Mouse (Mus musculus): ENCODE data around the gene B3galnt1.
"Not testable (repeated sequence)": the region's sequence is repeated elsewhere in the genome, so short reads cannot be mapped to it uniquely, and the experiment has no call there.

The B3galnt1 gene

GRCm38 (mm10) chr3:69598261-69599165 lies at the start of gene B3galnt1:
TSS of gene B3galnt1 (minus strand) at chr3:69598960.
- peak; percentile 67 for DNase-seq

DNA sequence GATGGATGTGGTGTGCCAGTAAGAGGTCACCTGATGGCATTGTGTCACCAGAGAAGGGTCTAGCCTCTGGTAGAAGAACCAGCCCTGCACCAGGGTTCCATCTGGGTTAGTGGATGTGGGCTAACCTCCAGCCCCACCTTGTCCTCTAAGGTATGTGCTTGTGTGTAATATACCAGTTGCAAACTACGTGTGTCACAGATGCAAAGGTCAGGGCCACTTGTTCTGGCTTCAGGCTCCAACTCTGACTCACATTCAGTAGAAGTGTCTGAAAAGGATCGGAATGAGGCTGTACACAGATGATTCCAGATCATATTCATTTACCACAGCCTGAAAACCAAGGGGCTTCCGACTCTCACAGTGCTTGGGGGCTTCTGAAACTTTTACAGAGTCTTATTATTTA lies 35.8 kb upstream of the B3galnt1 start:
- no peak for DNase-seq

- DNase-seq: no peak
These were observed 35.1 kb upstream of the B3galnt1 start for GRCm38 (mm10) chr3:69633706-69634420.

- no peak for DNase-seq
These were observed 28.3 kb upstream of the B3galnt1 start for GRCm38 (mm10) chr3:69626963-69627590.

GRCm38 (mm10) chr3:69626213-69626962 lies 27.6 kb upstream of the B3galnt1 start:
- DNase-seq: no peak

- no peak for DNase-seq
These were observed 25.4 kb upstream of the B3galnt1 start for GRCm38 (mm10) chr3:69624182-69624581.

GRCm38 (mm10) chr3:69607909-69608308 lies 9.1 kb upstream of the B3galnt1 start:
- DNase-seq: peak; percentile 41

DNA sequence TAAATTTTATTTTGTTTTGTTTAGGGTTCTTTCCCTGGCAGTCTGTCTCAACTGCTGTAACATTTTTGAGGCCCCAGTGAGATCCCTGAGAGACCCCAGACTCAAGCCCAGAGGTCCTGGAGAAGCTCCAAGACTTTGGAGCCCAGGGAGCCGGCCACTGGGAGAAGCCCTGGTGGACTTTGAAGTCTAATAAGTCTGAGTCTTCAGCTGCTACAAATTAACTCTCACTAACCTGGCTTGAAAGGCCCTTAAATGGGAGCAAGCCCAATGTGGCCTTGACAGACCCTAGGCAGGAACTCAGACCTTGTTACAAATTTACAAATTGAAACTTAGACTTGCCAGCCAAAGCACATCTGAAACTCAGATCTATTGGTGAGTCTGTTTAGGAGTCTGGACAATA lies 8.7 kb upstream of the B3galnt1 start:
- peak; percentile 37 for DNase-seq

DNA sequence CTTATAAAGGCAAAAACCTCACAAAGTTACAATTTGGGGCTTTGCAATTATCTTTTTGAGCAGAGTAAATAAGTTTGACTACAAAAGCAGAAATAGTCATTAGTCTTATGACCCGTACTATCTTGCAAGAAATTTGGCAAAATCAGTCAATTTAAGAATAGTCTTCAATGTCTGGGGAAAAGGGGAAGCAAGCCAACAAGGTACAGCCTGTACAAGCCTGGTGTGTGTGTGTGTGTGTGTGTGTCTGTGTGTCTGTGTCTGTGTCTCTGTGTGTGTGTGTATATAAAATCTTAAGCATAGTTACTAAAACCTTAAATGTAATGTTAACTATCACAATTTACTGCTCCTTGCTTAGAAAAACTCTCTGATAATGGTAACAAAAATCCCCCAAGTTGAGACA lies 8.2 kb upstream of the B3galnt1 start:
- no peak for DNase-seq

GRCm38 (mm10) chr3:69599166-69599500 lies 373 bp upstream of the B3galnt1 start:
- DNase-seq: no peak

DNA sequence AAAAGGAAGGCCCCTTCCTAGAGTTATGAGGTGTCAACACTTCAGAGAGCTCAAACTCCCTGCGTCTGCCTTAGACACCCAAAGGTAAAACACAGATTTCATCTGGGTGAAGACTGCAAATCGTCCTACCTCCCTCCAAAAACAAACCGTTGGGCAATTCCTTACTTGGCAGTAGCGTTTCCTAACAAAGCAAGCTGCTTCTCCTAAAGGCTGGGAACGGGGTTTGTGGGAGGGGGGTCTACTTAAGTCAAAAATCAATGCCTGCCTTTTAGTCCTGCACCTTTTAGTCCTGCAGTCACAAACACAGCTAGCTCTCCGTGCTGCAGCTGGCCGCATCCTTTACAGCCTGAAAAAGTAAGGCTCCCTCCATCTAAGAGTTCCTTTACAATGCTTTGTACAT lies 944 bp downstream of the B3galnt1 start:
- DNase-seq: peak; percentile 23

DNA sequence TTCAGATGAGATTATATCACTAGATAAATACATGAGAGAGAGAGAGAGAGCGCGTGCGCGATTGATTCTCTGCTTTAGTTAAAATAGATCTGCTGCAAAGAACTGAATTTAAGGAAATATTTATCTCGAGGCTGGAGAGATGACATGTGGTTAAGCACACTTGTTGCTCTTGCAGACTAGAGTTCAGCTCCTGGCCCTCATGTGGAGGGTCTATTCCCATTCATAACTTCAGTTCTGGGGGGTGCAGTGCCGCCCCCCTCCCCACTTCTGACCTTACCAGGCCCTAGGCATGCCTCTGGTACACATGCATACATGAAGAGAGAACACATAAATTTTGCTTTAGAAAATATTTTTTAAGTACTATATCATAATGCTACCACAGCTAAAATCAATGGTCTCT lies 1.5 kb downstream of the B3galnt1 start:
- DNase-seq: no peak

- no peak for DNase-seq
These were observed 2.6 kb downstream of the B3galnt1 start for GRCm38 (mm10) chr3:69596116-69596515.

GRCm38 (mm10) chr3:69594071-69594470 lies 4.7 kb downstream of the B3galnt1 start:
- DNase-seq: no peak

DNA sequence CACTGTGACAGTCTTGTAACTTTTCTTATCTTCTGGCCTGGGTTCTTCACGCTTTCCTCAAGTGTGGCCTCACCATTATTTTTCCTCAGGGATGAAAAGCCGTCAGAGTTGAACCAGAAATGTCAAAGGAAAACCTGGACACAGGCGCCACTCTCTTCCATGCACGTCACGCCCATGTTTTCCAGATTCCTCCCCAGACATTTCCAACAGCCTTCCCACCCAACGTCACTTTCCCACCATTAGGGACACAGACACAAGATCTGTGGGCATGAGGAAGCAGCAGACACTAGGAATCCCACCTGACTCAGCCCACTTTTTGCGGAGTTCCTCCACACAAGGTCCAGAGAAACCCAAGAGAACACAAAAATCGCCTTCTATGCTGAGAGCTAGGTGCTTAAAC lies 5.3 kb downstream of the B3galnt1 start:
- no peak for DNase-seq

DNA sequence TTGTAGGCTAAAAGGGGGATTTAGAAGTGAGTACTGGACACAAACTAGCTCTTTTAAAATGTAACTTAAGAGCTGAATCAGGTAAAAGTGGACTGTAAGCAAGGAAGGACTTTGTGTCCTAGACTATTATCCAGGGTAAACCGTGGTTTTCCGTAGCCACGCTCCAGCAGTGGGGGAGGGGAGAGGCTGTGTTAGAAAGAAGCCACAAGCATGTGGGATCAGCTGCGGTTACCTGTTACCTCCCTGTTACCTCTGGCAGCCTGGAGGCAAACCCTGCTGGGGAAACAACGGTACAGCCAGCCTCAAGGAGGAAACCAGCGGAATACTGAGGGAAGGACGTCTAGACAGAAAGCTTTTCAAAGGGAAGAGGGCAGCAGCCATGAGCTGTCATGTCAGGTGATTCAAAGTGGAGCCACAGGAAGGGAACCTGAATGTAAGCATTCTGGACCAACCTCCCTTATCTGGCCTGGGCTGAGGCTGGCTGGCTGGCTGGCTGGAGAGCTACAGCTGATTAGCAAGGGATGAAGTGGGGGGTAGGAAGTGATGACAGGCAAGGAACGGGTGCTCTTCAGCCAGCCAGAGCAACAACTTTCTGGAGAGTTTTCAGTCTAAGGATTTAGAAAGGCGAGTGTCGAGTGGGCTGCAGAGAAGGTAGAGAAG lies 10.5 kb downstream of the B3galnt1 start:
- DNase-seq: peak; percentile 76

DNA sequence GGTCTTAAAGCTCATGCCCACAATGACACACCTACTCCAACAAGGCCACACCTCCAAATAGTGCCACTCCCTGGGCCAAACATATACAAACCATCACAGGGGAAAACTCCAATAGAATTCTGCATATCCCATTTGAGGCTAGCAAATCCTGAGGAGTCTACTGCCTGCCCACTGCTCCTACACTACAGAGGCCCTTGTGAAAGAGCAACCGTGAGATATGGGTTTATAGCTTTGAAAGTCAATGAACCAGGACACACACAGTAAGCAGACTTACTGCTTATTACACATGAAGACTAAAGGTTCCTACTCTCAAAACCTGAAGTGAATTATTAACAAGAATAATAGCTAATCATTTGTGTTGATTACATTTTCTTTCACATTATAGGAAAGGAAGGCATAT lies 15.0 kb downstream of the B3galnt1 start:
- no peak for DNase-seq

GRCm38 (mm10) chr3:69578791-69579190 lies 20.0 kb downstream of the B3galnt1 start:
- no peak for DNase-seq

DNA sequence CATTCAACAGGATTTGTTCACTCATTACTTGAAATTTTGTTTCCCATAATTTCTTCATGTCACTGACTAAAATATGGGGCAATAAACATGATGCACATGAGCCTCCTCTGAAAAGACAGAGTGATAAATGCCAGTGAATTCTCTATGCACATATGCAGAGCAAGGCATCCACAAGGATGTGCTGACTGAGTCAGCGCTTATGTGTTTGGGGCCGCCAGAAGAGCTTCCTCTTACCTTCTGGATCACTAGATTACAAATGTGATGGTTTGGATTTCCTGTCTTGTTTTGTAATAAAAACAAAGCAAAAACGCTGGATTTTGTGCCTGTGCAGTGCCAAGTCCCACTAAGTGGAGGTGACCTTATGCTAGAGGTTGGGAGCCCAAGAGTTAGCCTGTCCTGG lies 22.0 kb downstream of the B3galnt1 start:
- DNase-seq: no peak

DNA sequence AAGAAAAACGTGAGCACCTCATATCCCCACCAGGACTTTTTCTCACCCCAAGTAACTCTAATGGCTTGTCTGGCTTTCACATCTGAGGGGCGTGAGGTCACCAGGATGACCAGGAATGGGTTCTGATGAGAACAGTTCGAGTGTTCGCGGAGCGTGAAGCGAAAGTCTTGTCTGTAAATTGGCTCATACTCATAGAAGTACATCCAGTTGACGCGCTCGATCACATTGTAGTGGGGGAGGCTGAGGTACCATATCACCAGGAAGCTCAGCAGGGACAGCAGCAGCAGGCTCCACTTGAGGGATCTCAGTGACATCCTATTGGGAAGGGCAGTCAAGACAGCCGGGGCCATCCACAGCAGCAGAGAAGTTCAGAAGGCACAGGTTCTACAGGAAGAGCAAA lies 23.2 kb downstream of the B3galnt1 start:
- no peak for DNase-seq

GRCm38 (mm10) chr3:69572561-69572960 lies 26.2 kb downstream of the B3galnt1 start:
- DNase-seq: no peak

GRCm38 (mm10) chr3:69565586-69565985 lies 33.2 kb downstream of the B3galnt1 start:
- DNase-seq: not testable (repeated sequence)
